Mouse (Mus musculus) bone marrow, adult 2 months (tissue): ENCODE measurements around the gene Gm7534. TPM values are rescaled to one million over a fixed set of nuclear protein-coding genes. Genes with fewer than 3 reads are reported as not detected.

ENCODE experiments used
- H3K27ac ChIP-seq: fragments of 200-500 bp; 2 replicates; pipeline ENCODE4 v1.5.1; 2012; ENCODE audit warnings: low read depth, mild to moderate bottlenecking, control low read depth, inconsistent platforms, low read length; ENCODE audit not compliant: control insufficient read depth, poor library complexity, insufficient read depth
- H3K4me1 ChIP-seq: fragments of 200-500 bp; 2 replicates; pipeline ENCODE4 v1.6.1; 2011; ENCODE audit warnings: low read length; ENCODE audit not compliant: control insufficient read depth, insufficient read depth
- H3K4me3 ChIP-seq: fragments of 200-500 bp; replicated peaks from 2 replicates; pipeline ENCODE3; 2011; ENCODE audit warnings: mild to moderate bottlenecking, low read depth, low read length, control low read depth; ENCODE audit not compliant: control insufficient read depth
- CTCF ChIP-seq: fragments of 200-500 bp; IDR thresholded peaks from 2 replicates; pipeline ENCODE4 v1.5.1; 2011; ENCODE audit warnings: low read length, control low read depth; ENCODE audit not compliant: control insufficient read depth, insufficient read depth
- POLR2A ChIP-seq: fragments of 200-500 bp; IDR thresholded peaks from 2 replicates; pipeline ENCODE4 v1.6.1; 2011; ENCODE audit warnings: low read depth, mild to moderate bottlenecking, control low read depth, low read length, borderline replicate concordance; ENCODE audit not compliant: control insufficient read depth
- WGBS: fragments of 180-500 bp; shearing (Covaris S2); methylation state at CpG from one replicate; pipeline ENCODE4 v1.1.7; 2018; 5-methylcytosine and 5-hydroxymethylcytosine counted together
- polyA plus RNA-seq: library from polyadenylated mRNA; stranded (reverse); fragments of >200 nt; gene quantifications from 2 replicates; pipeline ENCODE4 v1.2.4, GENCODE M21; 2011; ENCODE audit warnings: low replicate concordance; ENCODE audit not compliant: missing spikeins, insufficient read depth, insufficient read length

Gene Gm7534
- polyA plus RNA-seq, 1 experiment = not detected

DNA sequence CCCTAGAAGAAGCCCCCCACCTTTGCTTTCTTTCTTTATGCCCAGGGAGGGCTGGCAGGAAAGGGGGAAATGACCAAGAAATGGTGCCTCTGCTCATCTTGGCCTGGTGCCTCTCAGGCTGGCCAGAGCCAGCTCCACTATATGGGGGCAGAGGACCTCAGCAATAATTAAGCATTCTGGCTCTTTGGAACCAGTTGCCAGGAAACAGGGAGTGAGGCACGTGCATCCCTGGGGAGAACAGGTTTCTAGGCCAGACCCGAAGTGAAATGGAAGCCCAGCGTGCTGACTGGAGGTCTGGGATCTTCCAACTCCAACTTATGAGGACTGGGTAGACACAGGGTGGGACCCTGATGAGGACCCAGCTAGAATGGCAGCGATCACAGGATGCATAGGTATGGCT, 43.5 kb upstream of the Gm7534 start:
- no peak overlapping the region for H3K4me3 ChIP-seq
- H3K4me1 ChIP-seq = peaks cover 3% of the 10 kb centered on the region; the same call in 1 of the 2 replicates
- TF ChIP-seq CTCF = no peak
- TF ChIP-seq POLR2A = no peak
- H3K27ac ChIP-seq = no peak overlapping the region
- WGBS = 61% methylated on average over 4 of the region's 4 CpGs

DNA sequence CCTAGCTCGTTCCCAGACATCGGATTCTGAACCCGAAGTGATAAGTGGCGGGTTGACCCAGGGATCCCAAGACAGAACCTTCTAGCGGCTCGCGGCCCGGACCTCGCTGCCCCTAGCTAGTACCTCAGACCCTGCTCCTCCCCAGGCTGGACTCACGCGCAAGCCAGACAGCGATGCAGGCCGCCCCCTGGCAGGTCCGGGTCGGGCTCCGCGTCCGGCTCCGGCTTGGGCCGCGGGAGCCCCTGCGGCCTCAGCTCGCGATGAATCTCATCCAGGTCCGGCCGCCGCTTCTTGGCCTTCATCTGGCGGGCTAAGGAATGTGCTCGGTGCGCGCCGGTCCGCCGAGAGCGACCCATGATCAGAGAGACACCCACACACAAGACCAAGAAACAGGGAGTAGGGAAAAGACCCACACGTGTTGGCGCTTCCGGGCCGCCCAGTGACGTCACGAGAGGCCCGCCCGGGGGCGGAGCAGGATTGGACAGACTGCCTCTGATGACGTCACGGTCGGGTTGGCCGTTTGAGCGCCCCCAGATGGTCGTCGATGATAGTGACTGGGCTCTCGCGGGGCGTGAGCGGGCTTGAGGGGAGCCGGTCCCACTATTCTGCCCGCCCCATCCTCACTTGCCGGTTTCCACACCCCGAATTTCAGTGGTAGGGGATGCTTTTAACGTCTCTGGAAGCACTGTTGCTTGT, 42.5 kb upstream of the Gm7534 start, which contains the start of gene Zfp593:
Gene Zfp593, minus strand, starts transcription at position 445 of the 696 bp plus-strand sequence.
- H3K4me1 ChIP-seq = peaks cover 3% of the 10 kb centered on the region; the same call in 1 of the 2 replicates
- H3K4me3 ChIP-seq = peak within 1 kb of the TSS; percentile 90
- no peak within 1 kb of the TSS for H3K27ac ChIP-seq
- under 1% methylated on average over 60 of the region's 60 CpGs for WGBS
- TF ChIP-seq POLR2A (peak; percentile 62; the same call in 1 of the 2 replicates), CTCF (peak; percentile 77)

DNA sequence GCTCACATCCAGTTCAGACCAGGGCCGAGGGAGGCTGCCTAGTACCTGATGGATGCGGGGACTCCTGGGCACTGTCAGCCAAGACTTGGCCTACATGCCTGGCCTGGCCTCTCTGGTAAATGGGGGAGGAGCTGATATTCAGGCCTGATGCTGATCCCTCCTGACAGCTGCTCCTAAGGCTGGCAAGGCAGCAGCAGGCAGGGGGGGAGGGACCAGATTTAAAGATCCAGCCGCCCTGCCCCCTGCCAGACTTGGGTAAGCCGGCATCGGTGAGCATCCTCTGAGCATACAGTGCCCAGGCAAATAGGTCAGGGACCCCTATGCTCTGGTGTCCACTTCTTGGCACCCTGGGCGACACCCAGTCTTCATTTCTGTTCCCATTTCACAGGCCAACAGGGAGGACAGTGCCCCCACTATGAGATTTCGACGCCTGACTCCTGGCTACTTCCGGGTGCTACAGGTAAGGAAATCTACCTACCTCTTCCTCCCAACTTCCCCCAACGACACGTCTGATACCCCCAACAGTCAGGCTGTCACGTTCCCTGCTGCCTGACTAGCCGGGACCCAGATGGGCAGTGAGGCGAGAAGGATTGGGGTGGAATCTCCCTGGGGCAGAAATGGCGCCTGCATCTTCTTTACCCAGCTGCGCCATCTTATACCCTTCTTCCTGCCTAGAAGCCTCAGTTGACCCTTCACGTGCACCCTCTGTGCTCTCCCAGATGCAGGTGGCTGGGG, 40.9 kb upstream of the Gm7534 start, which contains the start of gene E130218I03Rik:
Gene E130218I03Rik, plus strand, starts transcription at position 147 of the 735 bp plus-strand sequence.
- TF ChIP-seq CTCF (no peak), POLR2A (no peak)
- WGBS = 87% methylated on average over 17 of the region's 17 CpGs
- Histone ChIP-seq H3K4me1 (peaks cover 3% of the 10 kb centered on the region; the same call in 1 of the 2 replicates), H3K27ac (no peak within 1 kb of the TSS; the same call in 1 of the 2 replicates), H3K4me3 (no peak within 1 kb of the TSS)

DNA sequence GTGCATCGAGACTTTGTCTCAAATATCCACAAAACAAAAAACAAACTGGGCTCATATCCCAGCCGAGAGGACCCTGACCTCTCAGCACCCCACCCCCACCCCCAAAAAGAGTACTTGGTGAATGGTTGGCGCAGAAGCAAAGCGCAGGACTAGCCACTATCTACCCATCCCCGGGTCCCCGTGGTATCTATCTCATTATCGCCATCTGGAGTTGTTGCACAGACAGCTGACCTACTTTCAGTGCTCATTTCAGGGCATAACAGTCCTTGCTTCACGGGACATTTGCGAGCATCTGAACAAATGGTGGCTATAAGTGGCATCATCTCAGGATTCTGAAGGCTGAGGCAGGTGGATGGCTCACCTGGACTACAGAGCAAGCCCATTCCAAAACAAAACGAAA, 35.9 kb upstream of the Gm7534 start:
- H3K4me1 ChIP-seq = no peaks in the 10 kb centered on the region
- no peak overlapping the region for H3K4me3 ChIP-seq
- 11% methylated on average over 10 of the region's 10 CpGs for WGBS
- H3K27ac ChIP-seq = no peak overlapping the region
- TF ChIP-seq CTCF (no peak), POLR2A (no peak)

DNA sequence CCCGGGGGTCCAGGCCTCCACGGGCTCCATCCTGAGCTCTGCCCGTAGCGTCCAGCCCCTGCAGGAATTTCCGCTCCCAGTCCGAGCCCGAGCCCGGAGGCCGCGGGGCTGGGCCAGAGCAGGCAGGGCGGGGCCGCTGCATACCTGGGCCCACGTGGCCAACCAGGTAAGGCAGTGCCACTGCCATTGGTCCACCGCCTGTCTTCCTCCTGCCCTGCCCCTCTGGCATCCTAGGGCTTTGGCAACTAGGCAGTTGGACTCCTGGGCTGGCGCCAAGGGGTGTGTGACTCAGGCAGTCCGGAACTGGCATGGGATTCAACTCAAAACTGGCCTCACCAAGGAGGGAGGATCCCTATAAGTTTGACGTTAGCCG, 35.5 kb upstream of the Gm7534 start, which contains the start of gene Cnksr1:
Gene Cnksr1, minus strand, starts transcription at position 121 of the 373 bp plus-strand sequence.
- TF ChIP-seq CTCF (no peak), POLR2A (no peak)
- Histone ChIP-seq H3K4me1 (no peaks in the 10 kb centered on the region), H3K27ac (no peak within 1 kb of the TSS), H3K4me3 (no peak within 1 kb of the TSS)
- WGBS = 18% methylated on average over 18 of the region's 18 CpGs

DNA sequence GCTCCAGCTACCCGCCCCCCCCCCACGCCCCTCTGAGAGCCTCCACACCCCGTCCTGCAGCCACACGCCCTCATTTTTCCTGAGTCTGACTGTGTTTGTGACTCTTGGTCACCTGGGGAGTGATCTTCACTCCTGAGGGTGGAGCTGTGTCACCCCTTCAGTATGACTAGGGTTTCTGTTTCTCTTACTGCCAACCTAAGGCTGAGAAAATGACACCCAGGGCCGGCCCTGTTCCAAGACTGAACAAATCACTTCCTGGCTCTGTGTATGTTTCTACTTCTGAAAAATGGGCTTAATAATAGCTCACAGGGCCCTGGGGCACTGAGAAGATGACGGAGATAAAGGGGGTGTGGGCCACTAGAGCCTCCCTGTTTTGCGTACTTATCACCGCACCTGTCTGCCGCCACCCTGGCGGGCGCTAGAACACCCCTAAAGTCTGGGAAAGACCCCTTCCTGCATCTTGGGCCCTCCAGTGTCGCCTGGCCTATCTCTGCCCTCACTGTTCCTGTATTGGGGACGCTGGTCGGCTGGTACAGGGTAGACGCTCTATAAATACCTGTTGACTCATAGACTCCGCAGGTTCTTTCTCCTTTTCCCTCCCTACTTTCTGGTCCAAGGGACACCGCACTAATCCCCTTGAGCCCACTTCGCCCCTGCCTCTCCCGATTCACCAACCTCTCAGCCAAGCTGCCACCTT, 34.9 kb upstream of the Gm7534 start:
- TF ChIP-seq POLR2A (no peak), CTCF (no peak)
- H3K4me3 ChIP-seq = no peak overlapping the region
- H3K4me1 ChIP-seq = no peaks in the 10 kb centered on the region
- 69% methylated on average over 19 of the region's 19 CpGs for WGBS
- H3K27ac ChIP-seq = no peak overlapping the region

DNA sequence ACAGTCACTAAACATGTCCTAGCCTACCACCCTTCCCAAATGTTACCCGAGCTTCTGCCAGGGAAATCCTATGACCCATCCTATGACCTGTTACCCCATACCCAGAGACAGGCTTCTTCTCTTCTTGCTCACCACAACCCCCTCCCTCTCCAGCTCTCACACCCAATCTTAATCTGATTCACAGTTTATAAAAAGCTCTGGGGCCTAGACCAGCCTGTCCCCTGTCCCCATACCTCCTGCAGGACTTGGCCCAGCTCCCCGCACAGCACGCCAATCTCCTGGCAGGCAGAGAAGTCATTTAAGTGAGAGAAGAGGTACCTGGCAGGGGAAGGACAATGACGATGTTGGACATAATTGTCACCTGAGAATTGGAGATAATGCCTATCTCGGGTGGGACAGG, 32.1 kb upstream of the Gm7534 start:
- no peak overlapping the region for H3K27ac ChIP-seq
- no peaks in the 10 kb centered on the region for H3K4me1 ChIP-seq
- H3K4me3 ChIP-seq = no peak overlapping the region
- 67% methylated on average over 5 of the region's 5 CpGs for WGBS
- no peak for TF ChIP-seq CTCF

DNA sequence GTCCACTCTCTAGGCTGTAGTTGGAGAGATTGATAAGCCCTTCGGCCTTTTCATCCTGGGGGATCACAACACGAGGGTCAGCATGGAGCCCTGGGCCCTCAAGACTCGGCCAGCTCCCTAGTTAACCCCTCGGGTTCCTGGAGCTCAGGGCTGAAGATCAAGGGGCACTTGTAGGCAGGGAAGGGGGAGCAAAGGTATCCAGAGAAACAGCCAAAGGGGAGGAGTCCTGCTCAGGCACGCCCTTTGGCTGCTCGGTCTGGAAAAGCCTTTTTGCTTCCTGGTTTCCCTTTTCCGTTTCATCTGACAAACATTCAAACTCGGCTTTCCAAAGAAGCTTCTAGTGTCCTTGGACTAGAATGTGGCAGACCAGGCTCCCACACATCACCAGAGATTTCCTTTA, 27.6 kb upstream of the Gm7534 start:
- no peak overlapping the region for H3K4me3 ChIP-seq
- 61% methylated on average over 8 of the region's 8 CpGs for WGBS
- no peaks in the 10 kb centered on the region for H3K4me1 ChIP-seq
- TF ChIP-seq POLR2A = no peak
- TF ChIP-seq CTCF = no peak
- H3K27ac ChIP-seq = no peak overlapping the region
